Mouse (Mus musculus) hindbrain, embryonic 11.5 days (tissue): ENCODE data around the gene Zrsr1. TPM values are rescaled to one million over a fixed set of nuclear protein-coding genes. Genes with fewer than 3 reads are reported as not detected.

Experiments used
- polyA plus RNA-seq: library from polyadenylated mRNA; unstranded; fragments of >200 nt; fragmentation: Nextera tagmentation; extraction: Ambion mirVana; gene quantifications from 2 replicates; pipeline ENCODE4 v1.2.1, GENCODE M21; 2014

Zrsr1 gene
- polyA plus RNA-seq, 1 experiment from 2014 or later = 5.2 TPM

Other genes with a start within 250 kb of the Zrsr1 start
- gene B3gnt2, start 111.0 kb upstream of the Zrsr1 start, polyA plus RNA-seq = 1.7 and 3.0 TPM in 2 replicates
- 4.8 and 6.1 TPM in 2 replicates for gene Gm28048, start 10.1 kb downstream of the Zrsr1 start, polyA plus RNA-seq
- gene Commd1, start 10.4 kb downstream of the Zrsr1 start, polyA plus RNA-seq = 401 and 411 TPM in 2 replicates
- 446 and 457 TPM in 2 replicates for gene Cct4, start 18.5 kb downstream of the Zrsr1 start, polyA plus RNA-seq
- 5.0 and 6.9 TPM in 2 replicates for gene Fam161a, start 35.5 kb downstream of the Zrsr1 start, polyA plus RNA-seq